Comparison of ENCODE assay signal across 9 mouse cellular contexts in genomic region chr12:101811181-101811580, GRCm38 (mm10). TPM values are rescaled to one million over a fixed set of nuclear protein-coding genes. Genes with fewer than 3 reads are reported as not detected.
DNase-seq lines count a peak whose midpoint lies in the region; ATAC-seq and TF ChIP-seq lines count a peak whose summit lies in the region.
"Had no signal": no experiment of that assay in that cellular context is flagged by ENCODE, and none has a peak within 500 bp of the region (broad histone marks: within the 10 kb centered on the region; RNA-seq: fewer than 3 reads in every experiment).

No protein-coding gene starts in this region.

- no peaks in the 10 kb centered on the region for H3K9me3 ChIP-seq in CH12.LX (replicated peaks; ENCODE audit: low read length)
- H3K9me3 ChIP-seq: limb, embryonic 13.5 days had no signal

- no peak for TF ChIP-seq POLR2A in kidney, adult 2 months (IDR thresholded peaks at IDR 0.05; ENCODE audit: low read depth, low read length)
- TF ChIP-seq POLR2A in CH12.LX (IDR thresholded peaks at IDR 0.05; ENCODE audit: low read depth, low read length), result no peak

- H3K4me1 ChIP-seq in kidney, adult 2 months (ENCODE audit: control insufficient read depth, insufficient read depth, low read length), result no peaks in the 10 kb centered on the region
- H3K4me1 ChIP-seq in CH12.LX (ENCODE audit: control insufficient read depth in 1 of 2, insufficient read depth in 2 of 2), result peaks cover 0 to 3% of the 10 kb centered on the region in 2 experiments; a peak in 1 of 4 replicates

- H3K36me3 ChIP-seq in kidney, adult 2 months (ENCODE audit: control insufficient read depth, insufficient read depth, low read length), result no peaks in the 10 kb centered on the region
- H3K36me3 ChIP-seq in CH12.LX (replicated peaks in 1 of 2; ENCODE audit: control insufficient read depth in 1 of 2, insufficient read depth in 1 of 2, low read length in 1 of 2), result no peaks in the 10 kb centered on the region

- in situ Hi-C loops in CH12.LX (cut with MboI; ENCODE audit: low pct_ligation_motif_present, low pct_unique_long_range_greater_than_20kb, low sequenced_read_pairs), result loop anchor here (25.0 kb wide), 1 partner anchor 376 kb away; no protein-coding TSS in a partner anchor

- no peak for TF ChIP-seq EP300 in CH12.LX (IDR thresholded peaks at IDR 0.05; ENCODE audit: low read length)

- WGBS in kidney, adult 2 months, result 68% methylated on average over 6 of the region's 6 CpGs

- ATAC-seq in megakaryocyte, adult 5-6 weeks (ENCODE audit: poor library complexity, severe bottlenecking), result no peak; the same call in 1 of the 2 replicates
- no peak for ATAC-seq in cerebellum, adult (ENCODE audit: insufficient number of reproducible peaks, low FRiP score, low TSS enrichment)

- no peaks in the 10 kb centered on the region for H3K79me2 ChIP-seq in CH12.LX (replicated peaks; ENCODE audit: control insufficient read depth, extremely low read depth, insufficient read depth, poor library complexity, severe bottlenecking)

- H3K9ac ChIP-seq in CH12.LX (ENCODE audit: insufficient read depth, low read depth), result no peak overlapping the region
- H3K9ac ChIP-seq: limb, embryonic 13.5 days had no signal

- H3K4me2 ChIP-seq in CH12.LX (ENCODE audit: insufficient read depth, low read depth, poor library complexity, severe bottlenecking), result no peak overlapping the region
- H3K4me2 ChIP-seq: limb, embryonic 13.5 days had no signal

- no peak overlapping the region for H3K4me3 ChIP-seq in kidney, adult 2 months (ENCODE audit: insufficient read depth, low read depth, low read length)
- H3K4me3 ChIP-seq in CH12.LX (replicated peaks in 1 of 3; ENCODE audit: low read depth in 2 of 3, low read length in 2 of 3, poor library complexity in 1 of 3), result no peak overlapping the region
- H3K4me3 ChIP-seq: limb, embryonic 13.5 days; myocyte had no signal

- dilution Hi-C loops in CH12.LX (cut with MboI; ENCODE audit: extremely low pct_ligation_motif_present, extremely low pct_unique_long_range_greater_than_20kb, low sequenced_read_pairs), result no loop called here

- TF ChIP-seq CTCF in kidney, adult 2 months (conservative IDR thresholded peaks at IDR 0.05; ENCODE audit: insufficient read depth, insufficient read length, low read depth, low read length), result peak; percentile 56
- TF ChIP-seq CTCF in CH12.LX (conservative IDR thresholded peaks at IDR 0.05 in 1 of 2, IDR thresholded peaks at IDR 0.05 in 1 of 2; ENCODE audit: low read depth in 2 of 2, low read length in 2 of 2), result peak; percentile 44 to 66; a peak in 3 of 4 replicates

- no peak overlapping the region for H3K27ac ChIP-seq in kidney, adult 2 months (ENCODE audit: insufficient read depth, low read depth, low read length)
- H3K27ac ChIP-seq in CH12.LX (ENCODE audit: insufficient read depth, low read depth), result no peak overlapping the region
- H3K27ac ChIP-seq: limb, embryonic 13.5 days had no signal

- TF ChIP-seq RAD21 in CH12.LX (IDR thresholded peaks at IDR 0.05; ENCODE audit: low read depth, low read length), result peak; percentile 28

- H3K27me3 ChIP-seq in kidney, adult 2 months (replicated peaks; ENCODE audit: control insufficient read depth, insufficient read depth, low read length), result no peaks in the 10 kb centered on the region
- H3K27me3 ChIP-seq in CH12.LX (replicated peaks), result peaks cover 3% of the 10 kb centered on the region
- H3K27me3 ChIP-seq: limb, embryonic 13.5 days had no signal

- DNase-seq in kidney, adult 2 months, result peak; percentile 47
- DNase-seq in kidney, adult 18-20 months, result no peak
- peak; percentile 18 for DNase-seq in CH12.LX (ENCODE audit: extremely low read depth)
- peak; percentile 55 for DNase-seq in NIH3T3 (ENCODE audit: low read depth)
- DNase-seq in lung, postnatal 10 days, result peak; percentile 51

TF ChIP-seq in CH12.LX, 34 proteins besides CTCF, POLR2A, EP300 and RAD21:
- TF ChIP-seq GABPA (IDR thresholded peaks at IDR 0.05; ENCODE audit: insufficient replicate concordance, low read depth, low read length) (no peak), USF1 (IDR thresholded peaks at IDR 0.05; ENCODE audit: low read depth, low read length) (no peak), MAX (IDR thresholded peaks at IDR 0.05; ENCODE audit: low read length) (no peak), SMC3 (IDR thresholded peaks at IDR 0.05; ENCODE audit: low read depth, low read length) (peak; percentile 59), PAX5 (IDR thresholded peaks at IDR 0.05; ENCODE audit: low read length) (no peak), MAZ (IDR thresholded peaks at IDR 0.05; ENCODE audit: low read depth, low read length) (no peak), BHLHE40 (IDR thresholded peaks at IDR 0.05; ENCODE audit: low read depth, low read length) (no peak)

RNA-seq across cellular contexts. Expression of gene Fbln5, which starts 7.7 kb away (rescaled TPM):
- polyA plus RNA-seq in kidney, adult 2 months (2012; rRNA removed), result 302 and 308 TPM in 2 replicates
- total RNA-seq in CH12.LX (2012; rRNA removed) (0.46 and 3.2 TPM in 2 replicates), CH12.LX (2014; rRNA removed) (0.11 and 0.12 TPM in 2 replicates)
- 0.04 and 0.11 TPM in 2 replicates for polyA plus RNA-seq in CH12.LX (2012; ENCODE audit: insufficient read length, low read depth)
- total RNA-seq in megakaryocyte, adult 5-6 weeks (2015), result 0.33 and 0.89 TPM in 2 replicates
- total RNA-seq in megakaryocyte, adult 5-6 weeks (2017), result 0.48 TPM in 1 of 2 replicates, not detected in the other
